Mouse (Mus musculus): ENCODE data around the gene Zdhhc5. TPM values are rescaled to one million over a fixed set of nuclear protein-coding genes. Genes with fewer than 3 reads are reported as not detected.
A peak's percentile ranks its signal among the peaks of the same experiment; 100 is the strongest.

Zdhhc5 gene
- total RNA-seq, 2 experiments from 2014 or later, result 57.7 to 62.4 TPM

GRCm38 (mm10) chr2:84658806-84659205 is 56.2 kb downstream of the Zdhhc5 start, which contains the start of gene Btbd18:
Gene Btbd18 (plus strand): TSS chr2:84659079.
- no peak for DNase-seq
- intact Hi-C loops (cut with DNase I), result no loop called here

DNA sequence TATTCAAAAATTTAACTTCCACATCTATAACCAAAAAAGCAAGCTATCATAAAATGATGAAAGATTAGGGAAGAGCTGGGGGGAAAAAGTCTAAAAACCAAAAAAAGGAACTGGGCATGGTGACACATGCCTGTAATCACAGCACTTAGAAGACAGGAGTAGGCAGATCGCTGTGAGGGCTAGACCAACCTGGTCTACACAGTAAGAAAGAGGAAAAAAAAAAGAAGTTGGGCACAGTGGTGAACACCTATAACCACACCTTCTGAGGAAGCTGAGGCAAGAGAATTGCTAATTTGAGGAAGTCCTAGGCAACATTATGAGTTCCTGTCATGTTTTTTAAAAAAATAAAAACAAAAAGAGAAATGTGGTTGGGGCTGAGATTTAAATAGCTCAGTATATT is 59.1 kb downstream of the Zdhhc5 start:
- intact Hi-C loops (cut with DNase I), result no loop called here
- DNase-seq, result no peak

GRCm38 (mm10) chr2:84653354-84653753 is 61.6 kb downstream of the Zdhhc5 start:
- no peak for DNase-seq
- intact Hi-C loops (cut with DNase I), result no loop called here

- peak; percentile 81 to 84 for DNase-seq
- intact Hi-C loops (cut with DNase I), result no loop called here
These were observed 64.3 kb downstream of the Zdhhc5 start, which contains the start of gene Ctnnd1 for GRCm38 (mm10) chr2:84650464-84651195. Gene Ctnnd1 (minus strand): TSS chr2:84650765.

- DNase-seq, result peak in 1 of 2 experiments; percentile 34
- intact Hi-C loops (cut with DNase I), result loop anchor here (1.0 to 2.0 kb wide), 2 partner anchors 13 to 31 kb away; no protein-coding TSS in a partner anchor
These were observed 65.3 kb downstream of the Zdhhc5 start for GRCm38 (mm10) chr2:84649674-84650073.

DNA sequence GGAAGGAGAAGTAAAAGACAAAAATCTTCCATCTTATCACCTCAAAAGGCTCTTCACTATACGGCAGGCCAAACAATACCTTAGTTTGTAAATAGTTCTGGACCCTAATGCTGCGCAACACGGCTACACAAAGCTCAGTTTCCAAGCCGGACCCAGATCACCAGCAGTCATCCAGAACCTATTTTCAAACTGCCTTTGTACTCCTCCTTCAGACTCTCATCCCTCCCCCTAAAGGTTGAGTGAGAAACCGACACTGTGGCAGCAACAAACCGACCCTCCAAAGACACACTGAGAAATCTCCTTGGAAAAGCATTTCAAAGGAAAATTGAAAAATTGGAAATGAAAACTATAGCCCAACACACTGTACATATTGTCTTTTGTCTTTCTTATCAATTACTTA is 66.6 kb downstream of the Zdhhc5 start:
- intact Hi-C loops (cut with DNase I), result loop anchor here (2.0 kb wide), 1 partner anchor 30 kb away; no protein-coding TSS in a partner anchor

GRCm38 (mm10) chr2:84647051-84647568 is 67.9 kb downstream of the Zdhhc5 start:
- no peak for DNase-seq
- intact Hi-C loops (cut with DNase I), result no loop called here

More for the DNA sequence above, 66.6 kb downstream of the Zdhhc5 start:
- DNase-seq, result no peak

DNA sequence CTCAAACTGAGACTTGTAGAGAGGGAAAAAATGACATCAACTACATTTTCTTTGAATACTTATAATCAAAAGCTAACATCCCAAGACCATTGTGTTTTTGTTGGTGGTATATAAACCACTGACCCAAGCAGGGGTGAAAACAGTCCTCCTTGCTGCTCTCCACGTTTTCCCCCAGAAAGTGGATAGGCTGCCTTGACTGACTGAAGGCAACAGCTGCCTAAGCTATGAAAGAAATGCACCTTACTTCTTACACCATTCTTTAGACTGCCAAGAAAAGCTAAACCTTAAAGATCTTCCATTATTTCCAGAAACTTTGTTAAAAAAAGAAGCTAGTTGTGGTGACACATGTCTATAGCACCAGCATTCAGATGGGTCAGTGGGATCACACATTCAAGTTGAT is 68.8 kb downstream of the Zdhhc5 start:
- DNase-seq, result no peak
- intact Hi-C loops (cut with DNase I), result no loop called here

DNA sequence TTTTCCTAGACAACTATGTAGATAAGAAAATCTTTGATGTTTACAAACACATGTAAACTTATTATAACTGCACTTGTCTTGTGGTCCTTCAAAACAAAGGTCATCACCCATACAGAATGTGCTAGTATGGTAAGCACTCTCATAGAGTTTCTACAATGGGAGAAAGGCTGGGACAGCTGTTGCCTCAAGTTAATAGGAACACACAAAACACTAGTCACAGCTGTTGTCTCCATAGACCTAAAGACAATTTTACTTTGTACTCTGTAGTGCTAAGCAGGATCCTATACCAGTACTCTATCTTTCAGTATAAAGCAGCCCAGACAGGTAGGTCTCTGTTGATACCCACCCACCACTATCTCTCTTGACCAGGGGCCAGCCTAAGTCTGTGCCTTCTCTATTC is 74.1 kb downstream of the Zdhhc5 start:
- intact Hi-C loops (cut with DNase I), result no loop called here
- no peak for DNase-seq

GRCm38 (mm10) chr2:84638428-84639220 is 76.4 kb downstream of the Zdhhc5 start:
- intact Hi-C loops (cut with DNase I), result no loop called here
- DNase-seq, result no peak

Small RNA genes lying within 50 kb of the gene (microRNA-seq; reads per million reads assigned to microRNA genes)
- 2,535 to 5,055 reads per million in 2 experiments for gene Mir130a

Other genes with a start within 250 kb of the Zdhhc5 start
- 10 to 100 TPM; 56.4 to 57.8 TPM for gene Tfpi, start 238.4 kb downstream of the Zdhhc5 start, total RNA-seq (2021)
- 100 to 1,000 TPM in 1 of 2 experiments, 10 to 100 TPM in 1; 92.4 to 107 TPM for gene Ctnnd1, start 64.4 kb downstream of the Zdhhc5 start, total RNA-seq (2021)
- not detected for gene Btbd18, start 56.1 kb downstream of the Zdhhc5 start, total RNA-seq (2021)
- gene Selenoh, start 44.4 kb downstream of the Zdhhc5 start, total RNA-seq (2021), result 10 to 100 TPM; 31.4 to 32.8 TPM
- gene Gm28635, start 37.1 kb downstream of the Zdhhc5 start, total RNA-seq (2021), result 10 to 100 TPM in 1 of 2 experiments, 1 to 10 TPM in 1; 4.3 to 11.7 TPM
- gene Med19, start 36.8 kb downstream of the Zdhhc5 start, total RNA-seq (2021), result 10 to 100 TPM; 13.9 to 15.0 TPM
- gene Tmx2, start 36.0 kb downstream of the Zdhhc5 start, total RNA-seq (2021), result 100 to 1,000 TPM; 109 to 113 TPM
- 1 to 10 TPM; 4.9 to 5.8 TPM for gene Clp1, start 12.2 kb upstream of the Zdhhc5 start, total RNA-seq (2021)
- 1 to 10 TPM in 1 of 2 experiments, under 1 TPM in 1; 0.93 to 1.3 TPM for gene Ypel4, start 18.9 kb upstream of the Zdhhc5 start, total RNA-seq (2021)
- 1 to 10 TPM; 1.6 to 2.2 TPM for gene Gm19426, start 28.5 kb upstream of the Zdhhc5 start, total RNA-seq (2021)
- 10 to 100 TPM; 58.8 to 72.1 TPM for gene Serping1, start 60.3 kb upstream of the Zdhhc5 start, total RNA-seq (2021)
- gene Ube2l6, start 83.6 kb upstream of the Zdhhc5 start, total RNA-seq (2021), result 10 to 100 TPM; 67.6 to 87.8 TPM
- under 1 TPM in 1 of 2 experiments, not detected in 1; 0.14 TPM for gene Smtnl1, start 107.5 kb upstream of the Zdhhc5 start, total RNA-seq (2021)
- gene Timm10, start 111.8 kb upstream of the Zdhhc5 start, total RNA-seq (2021), result 100 to 1,000 TPM in 1 of 2 experiments, 10 to 100 TPM in 1; 78.1 to 101 TPM
- gene Slc43a1, start 123.7 kb upstream of the Zdhhc5 start, total RNA-seq (2021), result 1 to 10 TPM; 2.9 to 3.6 TPM
- 1 to 10 TPM; 4.7 to 4.9 TPM for gene Rtn4rl2, start 171.5 kb upstream of the Zdhhc5 start, total RNA-seq (2021)
- gene Slc43a3, start 221.4 kb upstream of the Zdhhc5 start, total RNA-seq (2021), result 100 to 1,000 TPM; 101 to 105 TPM

Data from heart, postnatal 14 days (tissue).